ENCODE assay signal across 8 mouse cellular contexts in the genomic region with DNA sequence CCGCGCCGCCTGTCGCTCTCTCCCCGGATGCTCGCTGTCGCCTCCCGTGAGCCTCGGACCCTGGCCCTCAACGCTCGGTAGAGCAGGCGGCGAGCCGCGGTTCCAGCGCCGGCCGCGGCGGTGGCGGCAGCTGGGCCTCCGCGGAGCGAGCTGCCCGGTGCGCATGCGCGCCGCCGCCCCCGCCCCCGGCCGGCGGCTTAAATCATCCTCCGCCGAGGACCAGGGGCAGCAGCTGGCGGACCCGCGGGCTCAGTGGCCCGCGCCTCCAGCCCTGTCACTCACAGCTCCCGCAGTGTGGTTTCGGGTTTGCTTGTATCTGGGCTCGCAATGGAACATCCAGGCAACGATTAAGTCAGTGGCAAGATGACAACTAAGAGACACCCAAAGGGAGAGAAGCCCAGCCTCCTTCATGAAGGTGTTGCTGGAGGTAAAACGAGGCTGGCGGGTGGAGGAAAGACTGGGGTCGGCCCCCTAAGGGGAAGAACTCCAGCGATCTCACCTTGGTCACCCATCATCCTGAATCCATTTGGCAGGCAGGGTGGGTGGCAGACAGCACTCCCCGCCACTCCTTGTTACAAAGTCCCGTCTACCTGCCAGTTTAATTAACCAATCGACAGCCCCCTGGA. TPM values are rescaled to one million over a fixed set of nuclear protein-coding genes. Genes with fewer than 3 reads are reported as not detected.
A peak's percentile ranks its signal among the peaks of the same experiment; 100 is the strongest.
DNase-seq lines count a peak whose midpoint lies in the region; ATAC-seq and TF ChIP-seq lines count a peak whose summit lies in the region.

A gene (minus strand): TSS at position 9 of the 626 bp plus-strand sequence.

- H3K27me3 ChIP-seq in ES-Bruce4 (ENCODE audit: control insufficient read depth, insufficient read depth, low read length, poor library complexity, severe bottlenecking) = no peaks in the 10 kb centered on the region
- H3K27me3 ChIP-seq in forebrain, embryonic 11.5 days (ENCODE audit: control insufficient read depth, insufficient read depth, low read length) = no peaks in the 10 kb centered on the region
- no peaks in the 10 kb centered on the region for H3K27me3 ChIP-seq in heart, embryonic 15.5 days
- no peaks in the 10 kb centered on the region for H3K27me3 ChIP-seq in liver, embryonic 13.5 days
- no peaks in the 10 kb centered on the region for H3K27me3 ChIP-seq in stomach, embryonic 15.5 days (replicated peaks)

- TF ChIP-seq CTCF in ES-Bruce4 (IDR thresholded peaks at IDR 0.05; ENCODE audit: low read depth, low read length) = no peak

- no peak for TF ChIP-seq POLR2A in ES-Bruce4 (IDR thresholded peaks at IDR 0.05; ENCODE audit: insufficient read depth, low read length)

- ATAC-seq in forebrain, embryonic 11.5 days (replicated peaks; ENCODE audit: low FRiP score) = peak; percentile 85
- peak; percentile 73 for ATAC-seq in heart, embryonic 15.5 days (replicated peaks; ENCODE audit: insufficient number of reproducible peaks, insufficient read depth, low FRiP score, low read depth)
- peak; percentile 74 for ATAC-seq in liver, embryonic 13.5 days (ENCODE audit: low read depth)
- ATAC-seq in stomach, embryonic 15.5 days (ENCODE audit: insufficient read depth, low FRiP score, low read depth) = peak; percentile 45; the same call in 1 of the 2 replicates

- H3K4me3 ChIP-seq in ES-Bruce4 (ENCODE audit: low read depth, low read length) = peak within 1 kb of the TSS; percentile 90
- H3K4me3 ChIP-seq in forebrain, embryonic 11.5 days (ENCODE audit: low read depth, low read length) = peak within 1 kb of the TSS; percentile 82
- peak within 1 kb of the TSS; percentile 91 for H3K4me3 ChIP-seq in heart, embryonic 15.5 days
- peak within 1 kb of the TSS; percentile 89 for H3K4me3 ChIP-seq in liver, embryonic 13.5 days (replicated peaks)
- peak within 1 kb of the TSS; percentile 88 for H3K4me3 ChIP-seq in stomach, embryonic 15.5 days (replicated peaks)

- H3K4me1 ChIP-seq in ES-Bruce4 (ENCODE audit: control insufficient read depth, insufficient read depth, low read length) = no peaks in the 10 kb centered on the region
- peaks cover 5% of the 10 kb centered on the region; the same call in 1 of the 2 replicates for H3K4me1 ChIP-seq in forebrain, embryonic 11.5 days (replicated peaks; ENCODE audit: control insufficient read depth, insufficient read depth, low read length)
- peaks cover 7% of the 10 kb centered on the region for H3K4me1 ChIP-seq in heart, embryonic 15.5 days (replicated peaks)
- peaks cover 29% of the 10 kb centered on the region for H3K4me1 ChIP-seq in liver, embryonic 13.5 days (replicated peaks)
- H3K4me1 ChIP-seq in stomach, embryonic 15.5 days = 0 out of 2 replicates have a peak, but pooled peaks cover 5% of the 10 kb centered on the region

- peak; percentile 45 for DNase-seq in c-Kit-positive CD71-positive TER-119-negative erythroid progenitor cells, embryonic 14.5 days (ENCODE audit: low read depth)
- DNase-seq in forebrain, embryonic 11.5 days (ENCODE audit: low spot score) = peak; percentile 92
- DNase-seq in kidney, postnatal 25 days = peak; percentile 72 to 89
- peak; percentile 65 for DNase-seq in liver, embryonic 13.5 days
- DNase-seq in neural tube, embryonic 10.5 days (ENCODE audit: extremely low spot score, low spot score) = peak; percentile 87

- under 1% methylated on average over 37 of the region's 52 CpGs for WGBS in forebrain, embryonic 11.5 days
- under 1% methylated on average over 52 of the region's 52 CpGs for WGBS in heart, embryonic 15.5 days
- WGBS in liver, embryonic 13.5 days (ENCODE audit: insufficient replicate concordance) = under 1% methylated on average over 52 of the region's 52 CpGs
- WGBS in stomach, embryonic 15.5 days = under 1% methylated on average over 41 of the region's 52 CpGs

- H3K27ac ChIP-seq in ES-Bruce4 (ENCODE audit: insufficient read depth, low read length) = no peak within 1 kb of the TSS
- H3K27ac ChIP-seq in forebrain, embryonic 11.5 days (ENCODE audit: low read depth, low read length) = peak within 1 kb of the TSS; percentile 84
- H3K27ac ChIP-seq in heart, embryonic 15.5 days = peak within 1 kb of the TSS; percentile 94
- H3K27ac ChIP-seq in liver, embryonic 13.5 days = peak within 1 kb of the TSS; percentile 90
- H3K27ac ChIP-seq in stomach, embryonic 15.5 days = peak within 1 kb of the TSS; percentile 97

- H3K9ac ChIP-seq in ES-Bruce4 (ENCODE audit: low read depth, poor library complexity, severe bottlenecking) = peak within 1 kb of the TSS; percentile 85
- peak within 1 kb of the TSS; percentile 93 for H3K9ac ChIP-seq in forebrain, embryonic 11.5 days (ENCODE audit: low read length)
- peak within 1 kb of the TSS; percentile 89 for H3K9ac ChIP-seq in heart, embryonic 15.5 days
- H3K9ac ChIP-seq in liver, embryonic 13.5 days = peak within 1 kb of the TSS; percentile 93
- H3K9ac ChIP-seq in stomach, embryonic 15.5 days = peak within 1 kb of the TSS; percentile 96

- peak within 1 kb of the TSS; percentile 94 for H3K4me2 ChIP-seq in forebrain, embryonic 11.5 days (ENCODE audit: low read depth, low read length, severe bottlenecking)
- H3K4me2 ChIP-seq in heart, embryonic 15.5 days = peak within 1 kb of the TSS; percentile 98
- peak within 1 kb of the TSS; percentile 98 for H3K4me2 ChIP-seq in liver, embryonic 13.5 days
- H3K4me2 ChIP-seq in stomach, embryonic 15.5 days = peak within 1 kb of the TSS; percentile 97

- H3K36me3 ChIP-seq in ES-Bruce4 (ENCODE audit: control insufficient read depth, insufficient read depth, low read length, poor library complexity, severe bottlenecking) = no peaks in the 10 kb centered on the region
- no peaks in the 10 kb centered on the region for H3K36me3 ChIP-seq in forebrain, embryonic 11.5 days (ENCODE audit: control insufficient read depth, insufficient read depth, low read length)
- H3K36me3 ChIP-seq in heart, embryonic 15.5 days = no peaks in the 10 kb centered on the region
- H3K36me3 ChIP-seq in liver, embryonic 13.5 days = 0 out of 2 replicates have a peak, but pooled peaks cover 3% of the 10 kb centered on the region
- no peaks in the 10 kb centered on the region for H3K36me3 ChIP-seq in stomach, embryonic 15.5 days

- H3K9me3 ChIP-seq in ES-Bruce4 (replicated peaks; ENCODE audit: control insufficient read depth, insufficient read depth, low read length, poor library complexity, severe bottlenecking) = no peaks in the 10 kb centered on the region
- no peaks in the 10 kb centered on the region for H3K9me3 ChIP-seq in forebrain, embryonic 11.5 days (ENCODE audit: control insufficient read depth, low read length)
- H3K9me3 ChIP-seq in heart, embryonic 15.5 days (replicated peaks) = no peaks in the 10 kb centered on the region
- no peaks in the 10 kb centered on the region for H3K9me3 ChIP-seq in liver, embryonic 13.5 days (replicated peaks)
- H3K9me3 ChIP-seq in stomach, embryonic 15.5 days = no peaks in the 10 kb centered on the region

- no peak for TF ChIP-seq EP300 in ES-Bruce4 (IDR thresholded peaks at IDR 0.05; ENCODE audit: insufficient read depth, low read depth, low read length)

RNA-seq across cellular contexts. Expression of the gene that starts here (rescaled TPM):
- 18.7 and 24.3 TPM in 2 replicates for polyA plus RNA-seq in ES-Bruce4 (2011; ENCODE audit: insufficient read depth, insufficient read length, low read depth, missing spikeins)
- polyA plus RNA-seq in forebrain, embryonic 11.5 days (2014; fragmentation: Nextera tagmentation; extraction: Ambion mirVana) = 5.8 and 7.1 TPM in 2 replicates
- polyA plus RNA-seq in heart, embryonic 15.5 days (2015; fragmentation: Nextera tagmentation; extraction: Ambion mirVana) = 2.7 and 4.5 TPM in 2 replicates
- 2.7 and 3.0 TPM in 2 replicates for polyA plus RNA-seq in liver, embryonic 13.5 days (2015; fragmentation: Nextera tagmentation; extraction: Ambion mirVana)
- polyA plus RNA-seq in stomach, embryonic 15.5 days (2015; fragmentation: Nextera tagmentation; extraction: Ambion mirVana) = 6.3 TPM in 2 replicates
